Mouse (Mus musculus) intestine, postnatal 0 days (tissue): ENCODE measurements at regions not wholly inside any gene's neighbourhood (a gene's known extent, or its start where the extent isn't known, plus 50 kb on each side); places are given as distances from the start of the nearest gene placed in this dataset.
A peak's percentile ranks its signal among the peaks of the same experiment; 100 is the strongest.

Experiments used
- ATAC-seq: fragments of 200-750 bp; cut with Nextera tagmentation; 2 replicates; pipeline ENCODE4 v1.8.0; 2017; ENCODE audit warnings: mild to moderate bottlenecking, moderate TSS enrichment, moderate library complexity
- H3K27ac ChIP-seq: fragments of 300-500 bp; sonication (generic); 2 replicates; pipeline ENCODE4 v1.5.1; 2014; ENCODE audit warnings: mild to moderate bottlenecking, low read depth, low read length, moderate library complexity
- H3K27me3 ChIP-seq: fragments of 300-500 bp; sonication (generic); replicated peaks from 2 replicates; pipeline ENCODE4 v1.6.1; 2014; ENCODE audit warnings: low read length, mixed read lengths; ENCODE audit not compliant: control insufficient read depth, insufficient read depth
- H3K36me3 ChIP-seq: fragments of 300-500 bp; sonication (generic); 2 replicates; pipeline ENCODE4 v1.6.1; 2014; ENCODE audit warnings: mild to moderate bottlenecking, moderate library complexity; ENCODE audit not compliant: control insufficient read depth, insufficient read depth
- H3K4me1 ChIP-seq: fragments of 300-500 bp; sonication (generic); replicated peaks from 2 replicates; pipeline ENCODE4 v1.6.1; 2014; ENCODE audit warnings: antibody characterized with exemption, low read length, mixed read lengths; ENCODE audit not compliant: control insufficient read depth, insufficient read depth
- H3K4me2 ChIP-seq: fragments of 300-500 bp; sonication (generic); replicated peaks from 2 replicates; pipeline ENCODE4 v1.6.1; 2014; ENCODE audit warnings: low read depth, mild to moderate bottlenecking, moderate library complexity
- H3K4me3 ChIP-seq: fragments of 300-500 bp; sonication (generic); 2 replicates; pipeline ENCODE4 v1.5.1; 2014; ENCODE audit warnings: low read depth, low read length
- H3K9ac ChIP-seq: fragments of 300-500 bp; sonication (generic); 2 replicates; pipeline ENCODE4 v1.6.1; 2014; ENCODE audit warnings: mild to moderate bottlenecking, low read depth, low read length
- H3K9me3 ChIP-seq: fragments of 300-500 bp; sonication (generic); 2 replicates; pipeline ENCODE4 v1.6.1; 2016; ENCODE audit warnings: mixed run types; ENCODE audit not compliant: control insufficient read depth
- CTCF ChIP-seq: sonication (generic); IDR thresholded peaks from 2 replicates; pipeline ENCODE4 v1.5.1; 2016; ENCODE audit warnings: low read depth, mild to moderate bottlenecking, control low read depth, antibody characterized with exemption, moderate library complexity
- WGBS: fragments of 180-500 bp; shearing (Covaris S2); extraction: QIAGEN DNeasy Blood & Tissue Kit; methylation state at CpG from one replicate; pipeline ENCODE4 v1.1.7; 2014; 5-methylcytosine and 5-hydroxymethylcytosine counted together

DNA sequence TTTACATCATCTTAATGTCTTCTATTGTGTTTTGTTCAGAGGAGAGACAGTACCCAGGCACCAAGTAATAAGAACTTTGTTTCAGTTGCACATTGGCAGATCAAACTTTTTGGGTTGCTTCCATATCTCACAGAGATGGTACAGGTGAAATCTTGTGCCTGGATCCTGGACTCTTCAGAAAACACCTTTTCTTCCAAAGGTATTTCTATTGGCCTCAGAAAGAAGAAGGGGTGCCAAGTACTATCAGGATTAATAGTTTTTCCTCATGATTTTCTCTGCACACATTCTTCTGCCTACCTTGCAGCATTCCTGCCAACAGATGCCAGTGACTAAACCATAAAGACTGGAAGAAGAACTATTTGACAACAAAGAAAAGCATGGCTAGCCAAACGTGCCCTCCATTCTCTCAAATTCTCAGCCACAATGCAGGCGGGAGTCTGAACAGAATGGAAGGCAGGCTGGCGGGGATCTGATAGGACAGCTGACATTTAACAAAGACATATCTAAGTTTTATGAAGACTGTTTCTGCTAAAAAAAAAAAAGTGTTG, 137.6 kb upstream of the Avpr1a start:
- no peak for ATAC-seq
- Histone ChIP-seq H3K9ac (no peak overlapping the region), H3K36me3 (no peaks in the 10 kb centered on the region), H3K4me1 (no peaks in the 10 kb centered on the region), H3K27ac (no peak overlapping the region), H3K4me3 (no peak overlapping the region), H3K27me3 (no peaks in the 10 kb centered on the region), H3K9me3 (no peaks in the 10 kb centered on the region), H3K4me2 (no peak overlapping the region)
- no peak for TF ChIP-seq CTCF
- 77% methylated on average over 3 of the region's 3 CpGs for WGBS

DNA sequence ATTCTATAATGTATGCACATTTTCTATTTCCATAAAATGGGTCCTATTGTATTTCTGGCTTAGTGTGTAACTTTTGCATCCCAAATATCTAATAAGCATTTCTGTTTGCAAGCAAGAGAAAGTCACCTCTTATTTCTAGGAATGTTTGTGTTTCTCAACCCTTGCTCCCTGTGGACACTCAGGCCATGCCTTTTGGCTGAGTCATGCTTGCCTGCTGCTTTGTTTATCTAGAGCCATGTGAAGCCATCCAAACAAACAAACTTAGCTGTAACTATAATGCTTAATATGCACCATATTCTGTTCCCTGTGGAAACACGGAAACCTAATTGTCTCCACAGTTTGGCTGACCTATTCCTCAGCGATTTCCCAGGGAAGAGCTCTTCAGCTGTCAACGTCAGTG, 139.6 kb upstream of the Avpr1a start:
- 77% methylated on average over 3 of the region's 3 CpGs for WGBS
- TF ChIP-seq CTCF, result no peak
- Histone ChIP-seq H3K36me3 (no peaks in the 10 kb centered on the region), H3K9ac (no peak overlapping the region), H3K4me1 (no peaks in the 10 kb centered on the region), H3K4me3 (no peak overlapping the region), H3K9me3 (no peaks in the 10 kb centered on the region), H3K27me3 (no peaks in the 10 kb centered on the region), H3K27ac (no peak overlapping the region), H3K4me2 (no peak overlapping the region)
- no peak for ATAC-seq

DNA sequence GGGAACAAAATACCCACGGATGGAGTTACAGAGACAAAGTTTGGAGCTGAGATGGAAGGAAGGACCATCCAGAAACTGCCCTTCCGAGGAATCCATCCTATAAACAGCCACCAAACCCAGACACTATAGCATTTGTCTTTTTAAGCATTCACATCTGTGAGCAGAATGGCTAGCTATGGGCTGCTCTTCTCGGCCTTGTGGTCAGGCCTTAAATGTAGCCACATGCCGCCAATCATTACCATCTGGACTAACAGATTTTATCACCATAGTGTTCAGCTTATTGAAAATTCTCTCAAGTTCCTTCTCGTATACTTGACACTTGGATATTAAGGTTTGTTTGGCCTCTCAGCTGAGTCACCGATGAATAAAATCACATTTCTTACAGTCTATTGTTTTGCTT, 146.0 kb upstream of the Avpr1a start:
- H3K27me3 ChIP-seq, result no peaks in the 10 kb centered on the region
- TF ChIP-seq CTCF, result no peak
- H3K4me3 ChIP-seq, result no peak overlapping the region
- no peaks in the 10 kb centered on the region for H3K4me1 ChIP-seq
- H3K4me2 ChIP-seq, result no peak overlapping the region
- no peak for ATAC-seq
- H3K27ac ChIP-seq, result no peak overlapping the region
- H3K9ac ChIP-seq, result no peak overlapping the region
- no peaks in the 10 kb centered on the region for H3K36me3 ChIP-seq
- H3K9me3 ChIP-seq, result no peaks in the 10 kb centered on the region
- 84% methylated on average over 6 of the region's 6 CpGs for WGBS

DNA sequence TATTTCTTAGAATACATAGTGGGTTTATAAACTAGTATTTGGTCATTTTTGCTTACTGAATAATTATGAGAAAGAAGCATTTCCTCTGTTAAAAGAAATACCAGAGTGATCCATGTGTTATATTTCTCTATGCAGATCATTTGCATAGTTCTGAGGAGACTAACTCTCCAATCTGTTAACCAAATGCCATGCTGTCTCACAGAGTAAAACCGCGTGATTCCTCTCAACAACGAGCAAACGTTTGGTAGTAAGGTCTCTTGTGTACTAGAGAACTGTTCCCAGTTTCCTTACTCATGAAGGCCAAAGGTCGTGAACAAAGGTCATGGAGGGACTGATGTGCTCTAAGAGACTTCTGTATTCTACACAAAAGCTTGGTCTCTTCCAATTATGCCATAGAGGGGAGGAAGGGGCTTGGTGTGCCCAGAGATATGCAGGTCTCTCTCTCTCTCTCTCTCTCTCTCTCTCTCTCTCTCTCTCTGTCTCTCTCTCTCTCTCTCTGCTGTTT, 152.3 kb upstream of the Avpr1a start:
- no peak for TF ChIP-seq CTCF
- Histone ChIP-seq H3K9me3 (no peaks in the 10 kb centered on the region), H3K9ac (no peak overlapping the region), H3K4me2 (no peak overlapping the region), H3K36me3 (no peaks in the 10 kb centered on the region), H3K4me3 (no peak overlapping the region), H3K4me1 (no peaks in the 10 kb centered on the region), H3K27ac (no peak overlapping the region), H3K27me3 (no peaks in the 10 kb centered on the region)
- ATAC-seq, result no peak
- 65% methylated on average over 5 of the region's 5 CpGs for WGBS

DNA sequence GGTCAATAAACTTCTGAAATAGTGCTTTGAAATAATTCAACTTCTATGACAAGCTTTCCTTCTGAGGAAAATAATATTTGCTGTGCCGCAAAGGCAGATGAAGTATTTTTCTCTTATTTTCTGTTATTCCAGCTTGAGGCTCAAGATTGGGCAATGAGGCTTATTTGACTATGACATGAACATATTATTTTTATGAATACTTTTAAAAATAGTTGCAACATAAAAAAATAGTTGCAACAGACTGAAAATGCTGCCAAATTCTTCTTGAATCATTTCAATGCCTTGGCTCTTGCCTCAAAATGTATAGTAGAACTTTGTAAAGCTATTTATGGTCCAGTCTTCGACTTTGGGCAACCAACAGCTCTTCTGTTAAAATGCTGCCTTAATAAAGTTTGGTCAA, 156.7 kb upstream of the Avpr1a start:
- no peaks in the 10 kb centered on the region for H3K27me3 ChIP-seq
- ATAC-seq, result no peak
- no peaks in the 10 kb centered on the region for H3K9me3 ChIP-seq
- H3K36me3 ChIP-seq, result no peaks in the 10 kb centered on the region
- H3K27ac ChIP-seq, result no peak overlapping the region
- no peak for TF ChIP-seq CTCF
- H3K4me1 ChIP-seq, result no peaks in the 10 kb centered on the region
- H3K4me2 ChIP-seq, result no peak overlapping the region
- no peak overlapping the region for H3K4me3 ChIP-seq
- WGBS, result 85% methylated on average over 2 of the region's 2 CpGs
- H3K9ac ChIP-seq, result no peak overlapping the region

DNA sequence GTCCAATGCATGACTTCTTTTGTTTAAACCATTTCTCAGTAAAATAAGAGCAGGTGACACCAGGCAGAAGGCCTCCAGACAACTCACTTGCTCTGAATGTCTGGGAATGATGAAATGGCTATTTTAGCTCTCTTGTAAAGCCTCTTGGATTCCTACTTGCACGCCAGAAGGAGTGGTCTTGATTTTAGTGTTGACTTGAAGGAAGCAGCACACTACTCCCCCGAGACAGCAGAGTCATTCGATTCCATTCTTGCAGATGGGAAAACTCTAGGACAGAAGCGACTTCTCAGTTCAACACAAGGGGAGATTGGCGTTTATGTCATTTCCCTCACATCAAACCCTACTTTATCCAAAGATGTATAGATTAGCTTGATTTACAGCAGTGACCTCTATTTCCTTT, 157.2 kb upstream of the Avpr1a start:
- H3K9ac ChIP-seq, result no peak overlapping the region
- no peaks in the 10 kb centered on the region for H3K4me1 ChIP-seq
- ATAC-seq, result no peak
- H3K36me3 ChIP-seq, result no peaks in the 10 kb centered on the region
- no peaks in the 10 kb centered on the region for H3K9me3 ChIP-seq
- H3K27ac ChIP-seq, result no peak overlapping the region
- TF ChIP-seq CTCF, result no peak
- no peak overlapping the region for H3K4me2 ChIP-seq
- 68% methylated on average over 5 of the region's 5 CpGs for WGBS
- H3K4me3 ChIP-seq, result no peak overlapping the region
- no peaks in the 10 kb centered on the region for H3K27me3 ChIP-seq

DNA sequence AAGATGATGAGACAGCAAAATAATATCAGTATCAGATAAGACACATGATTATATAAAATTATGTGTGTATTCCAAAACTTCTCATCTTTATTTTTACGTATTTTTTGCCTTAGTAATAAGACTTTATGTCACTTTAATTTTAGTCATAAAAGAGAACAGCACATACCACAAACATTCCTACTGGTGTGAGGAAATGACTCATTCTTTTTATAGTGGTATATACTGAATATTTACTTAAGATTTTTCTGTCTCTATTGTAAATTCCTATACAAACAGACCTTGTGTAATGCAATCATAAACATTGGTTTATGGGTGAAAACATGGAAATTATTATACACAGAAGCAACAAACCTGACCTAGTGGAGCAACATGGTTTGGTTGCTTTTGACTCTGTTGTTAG, 173.4 kb upstream of the Avpr1a start:
- Histone ChIP-seq H3K27ac (no peak overlapping the region), H3K9ac (no peak overlapping the region), H3K4me3 (no peak overlapping the region), H3K36me3 (no peaks in the 10 kb centered on the region), H3K27me3 (no peaks in the 10 kb centered on the region), H3K4me1 (no peaks in the 10 kb centered on the region), H3K9me3 (no peaks in the 10 kb centered on the region), H3K4me2 (no peak overlapping the region)
- WGBS, result 24% methylated on average over 1 of the region's 1 CpGs
- TF ChIP-seq CTCF, result no peak
- ATAC-seq, result peak; percentile 61
